Mouse (Mus musculus): ENCODE data around the gene 2200002D01Rik. TPM values are rescaled to one million over a fixed set of nuclear protein-coding genes. Genes with fewer than 3 reads are reported as not detected.

2200002D01Rik gene
- polyA plus RNA-seq, 1 experiment: 72.9 TPM

DNA sequence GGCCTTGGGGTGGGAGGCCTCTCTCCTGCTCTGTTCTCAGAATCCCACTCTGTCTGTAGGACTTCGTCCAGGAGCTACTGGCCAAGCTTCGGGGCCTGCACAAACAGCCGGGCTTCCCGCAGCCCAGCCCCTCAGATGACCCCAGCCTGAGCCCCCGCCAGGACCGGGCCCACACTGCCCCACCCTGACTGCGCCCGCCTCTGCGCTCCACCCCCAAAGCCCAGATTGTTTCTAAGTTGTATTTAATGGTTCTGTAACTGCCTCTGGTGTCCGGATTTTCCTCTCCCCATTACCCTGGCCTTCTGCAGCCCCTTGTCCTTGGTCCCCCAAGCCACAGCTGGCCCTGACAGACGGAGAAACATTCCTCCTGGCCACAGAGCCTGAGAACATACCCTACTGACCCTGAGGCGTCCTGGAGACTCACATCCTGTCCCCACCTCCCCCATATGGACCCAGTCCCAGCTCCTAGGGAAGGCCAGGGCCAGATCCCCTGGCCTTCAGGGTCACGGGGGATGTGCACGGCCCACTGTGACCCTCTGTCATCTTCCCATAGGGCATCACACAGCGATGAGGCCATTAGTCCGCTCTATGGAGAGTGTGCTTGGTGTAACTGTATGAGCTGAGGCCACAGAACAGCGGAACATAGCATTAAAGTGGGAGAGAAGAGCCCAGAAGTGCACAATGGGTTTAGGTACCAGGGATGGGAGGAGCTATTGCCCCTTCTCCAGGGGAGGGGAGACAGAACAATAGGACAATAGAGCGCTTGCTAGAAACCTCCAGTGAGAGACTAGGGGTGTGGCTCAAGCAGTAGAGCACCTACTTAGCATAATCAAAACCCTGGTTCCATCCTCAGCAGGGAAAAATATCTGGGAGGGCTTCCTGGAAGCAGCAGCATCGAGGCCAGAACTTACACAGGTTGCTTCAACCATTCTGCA, 45.1 kb upstream of the 2200002D01Rik start:
- Histone ChIP-seq H3ac (ENCODE audit: control insufficient read depth, insufficient read length, low read depth) (no peak overlapping the region), H3K79me3 (ENCODE audit: low read depth) (no peaks in the 10 kb centered on the region), H3K4me3 (ENCODE audit: insufficient read depth, poor library complexity, severe bottlenecking) (no peak overlapping the region), H3K36me3 (ENCODE audit: control insufficient read depth, insufficient read depth) (no peaks in the 10 kb centered on the region), H3K27me3 (ENCODE audit: control insufficient read depth, insufficient read depth, insufficient read length) (no peaks in the 10 kb centered on the region), H3K79me2 (ENCODE audit: control insufficient read depth, insufficient read depth) (no peaks in the 10 kb centered on the region)
- no peak for TF ChIP-seq FOSL1 (IDR thresholded peaks at IDR 0.05; ENCODE audit: insufficient read depth, low read length, poor library complexity, severe bottlenecking)
- TF ChIP-seq MAX (IDR thresholded peaks at IDR 0.05): no peak
- TF ChIP-seq CEBPB (IDR thresholded peaks at IDR 0.05; ENCODE audit: low read depth): no peak
- no peak for TF ChIP-seq CTCF (IDR thresholded peaks at IDR 0.05; ENCODE audit: control insufficient read depth, insufficient read depth, insufficient read length)
- TF ChIP-seq MYOD1 (IDR thresholded peaks at IDR 0.05; ENCODE audit: control insufficient read depth, insufficient read length, low read depth): no peak
- TF ChIP-seq USF1 (IDR thresholded peaks at IDR 0.05; ENCODE audit: low read depth): no peak
- no peak for TF ChIP-seq MYOG (IDR thresholded peaks at IDR 0.05; ENCODE audit: control insufficient read depth, extremely low read depth, insufficient read length)

DNA sequence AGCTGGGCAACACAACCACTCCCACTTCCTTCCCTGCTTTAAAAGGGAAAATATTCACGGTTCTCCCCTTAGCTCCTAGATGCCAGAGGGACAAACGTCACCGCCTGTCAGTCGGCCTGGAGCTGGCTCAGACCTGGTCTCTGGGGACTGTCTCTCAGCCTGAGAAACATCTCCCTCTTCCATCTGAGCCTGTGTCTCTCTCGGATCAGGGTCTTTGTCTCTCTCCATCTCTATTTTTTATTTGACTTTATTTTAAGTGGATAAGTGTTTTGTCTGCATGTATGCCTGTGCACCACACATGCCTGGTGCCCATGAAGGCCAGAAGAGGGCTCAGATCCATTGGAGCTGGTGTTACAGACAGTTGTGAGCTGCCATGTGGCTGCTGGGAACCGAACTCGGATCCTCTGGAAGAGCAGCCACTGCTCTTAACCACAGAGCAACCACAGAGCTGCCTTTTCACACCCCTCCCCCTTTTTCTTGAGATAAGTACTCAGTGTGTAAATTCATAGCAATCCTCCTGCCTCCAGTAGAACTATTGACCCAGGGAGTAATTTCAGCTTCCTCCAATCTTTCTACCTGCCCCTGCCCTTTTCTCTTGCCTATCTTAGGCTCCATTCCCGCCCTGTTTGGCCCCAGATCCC, 44.3 kb upstream of the 2200002D01Rik start:
- TF ChIP-seq MYOG (IDR thresholded peaks at IDR 0.05; ENCODE audit: control insufficient read depth, extremely low read depth, insufficient read length): no peak
- no peak for TF ChIP-seq MYOD1 (IDR thresholded peaks at IDR 0.05; ENCODE audit: control insufficient read depth, insufficient read length, low read depth)
- no peak for TF ChIP-seq MAX (IDR thresholded peaks at IDR 0.05)
- TF ChIP-seq CTCF (IDR thresholded peaks at IDR 0.05; ENCODE audit: control insufficient read depth, insufficient read depth, insufficient read length): no peak
- no peak for TF ChIP-seq FOSL1 (IDR thresholded peaks at IDR 0.05; ENCODE audit: insufficient read depth, low read length, poor library complexity, severe bottlenecking)
- no peak for TF ChIP-seq CEBPB (IDR thresholded peaks at IDR 0.05; ENCODE audit: low read depth)
- TF ChIP-seq USF1 (IDR thresholded peaks at IDR 0.05; ENCODE audit: low read depth): no peak
- Histone ChIP-seq H3ac (ENCODE audit: control insufficient read depth, insufficient read length, low read depth) (no peak overlapping the region), H3K36me3 (ENCODE audit: control insufficient read depth, insufficient read depth) (no peaks in the 10 kb centered on the region), H3K27me3 (ENCODE audit: control insufficient read depth, insufficient read depth, insufficient read length) (no peaks in the 10 kb centered on the region), H3K79me2 (ENCODE audit: control insufficient read depth, insufficient read depth) (no peaks in the 10 kb centered on the region), H3K4me3 (ENCODE audit: insufficient read depth, poor library complexity, severe bottlenecking) (no peak overlapping the region), H3K79me3 (ENCODE audit: low read depth) (no peaks in the 10 kb centered on the region)

DNA sequence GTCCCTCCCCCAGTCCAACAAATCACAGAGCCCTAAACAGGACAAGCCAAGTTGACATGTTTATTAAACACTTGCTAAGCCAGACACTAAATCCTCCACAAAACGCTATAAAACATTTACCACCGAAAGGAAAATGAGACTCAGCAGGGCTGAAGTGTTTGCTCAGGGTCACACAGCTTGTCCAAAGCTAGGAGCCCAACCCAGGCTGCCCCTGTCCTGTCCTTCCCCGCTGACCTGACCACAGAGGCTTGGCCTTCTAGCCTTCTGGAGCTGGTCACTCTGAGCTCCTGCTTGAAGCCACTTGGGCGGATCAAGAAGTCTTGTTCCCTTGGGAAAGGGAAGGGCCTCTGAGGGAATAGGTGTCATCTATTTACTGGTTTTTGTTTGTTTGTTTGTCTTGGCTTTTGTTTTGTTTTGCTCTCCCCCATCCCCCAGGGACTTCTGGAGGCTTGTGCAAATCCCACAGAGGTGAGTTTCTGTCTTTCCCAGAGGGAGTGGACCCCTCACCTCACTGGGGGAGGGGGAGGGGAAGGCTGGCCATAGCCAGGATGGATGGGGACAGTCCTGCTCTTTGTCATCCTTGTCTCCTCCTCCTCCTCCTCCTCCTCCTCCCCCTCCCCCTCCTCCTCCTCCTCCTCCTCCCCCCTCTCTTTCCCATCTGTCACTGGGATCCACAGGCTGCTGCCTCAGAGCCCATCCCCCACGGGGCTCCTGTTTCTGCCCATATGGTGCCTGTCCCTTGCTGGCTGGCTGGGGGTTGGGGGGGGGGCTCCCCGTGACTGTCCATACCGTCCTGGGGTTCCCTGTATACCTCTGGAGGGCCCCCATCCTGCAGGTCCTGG, 43.6 kb upstream of the 2200002D01Rik start:
- TF ChIP-seq USF1 (IDR thresholded peaks at IDR 0.05; ENCODE audit: low read depth) (no peak), FOSL1 (IDR thresholded peaks at IDR 0.05; ENCODE audit: insufficient read depth, low read length, poor library complexity, severe bottlenecking) (no peak), MAX (IDR thresholded peaks at IDR 0.05) (no peak), CEBPB (IDR thresholded peaks at IDR 0.05; ENCODE audit: low read depth) (no peak), CTCF (IDR thresholded peaks at IDR 0.05; ENCODE audit: control insufficient read depth, insufficient read depth, insufficient read length) (no peak), MYOG (IDR thresholded peaks at IDR 0.05; ENCODE audit: control insufficient read depth, extremely low read depth, insufficient read length) (no peak), MYOD1 (IDR thresholded peaks at IDR 0.05; ENCODE audit: control insufficient read depth, insufficient read length, low read depth) (no peak)
- H3K79me2 ChIP-seq (ENCODE audit: control insufficient read depth, insufficient read depth): no peaks in the 10 kb centered on the region
- H3K4me3 ChIP-seq (ENCODE audit: insufficient read depth, poor library complexity, severe bottlenecking): no peak overlapping the region
- no peak overlapping the region for H3ac ChIP-seq (ENCODE audit: control insufficient read depth, insufficient read length, low read depth)
- no peaks in the 10 kb centered on the region for H3K27me3 ChIP-seq (ENCODE audit: control insufficient read depth, insufficient read depth, insufficient read length)
- no peaks in the 10 kb centered on the region for H3K36me3 ChIP-seq (ENCODE audit: control insufficient read depth, insufficient read depth)
- H3K79me3 ChIP-seq (ENCODE audit: low read depth): no peaks in the 10 kb centered on the region

DNA sequence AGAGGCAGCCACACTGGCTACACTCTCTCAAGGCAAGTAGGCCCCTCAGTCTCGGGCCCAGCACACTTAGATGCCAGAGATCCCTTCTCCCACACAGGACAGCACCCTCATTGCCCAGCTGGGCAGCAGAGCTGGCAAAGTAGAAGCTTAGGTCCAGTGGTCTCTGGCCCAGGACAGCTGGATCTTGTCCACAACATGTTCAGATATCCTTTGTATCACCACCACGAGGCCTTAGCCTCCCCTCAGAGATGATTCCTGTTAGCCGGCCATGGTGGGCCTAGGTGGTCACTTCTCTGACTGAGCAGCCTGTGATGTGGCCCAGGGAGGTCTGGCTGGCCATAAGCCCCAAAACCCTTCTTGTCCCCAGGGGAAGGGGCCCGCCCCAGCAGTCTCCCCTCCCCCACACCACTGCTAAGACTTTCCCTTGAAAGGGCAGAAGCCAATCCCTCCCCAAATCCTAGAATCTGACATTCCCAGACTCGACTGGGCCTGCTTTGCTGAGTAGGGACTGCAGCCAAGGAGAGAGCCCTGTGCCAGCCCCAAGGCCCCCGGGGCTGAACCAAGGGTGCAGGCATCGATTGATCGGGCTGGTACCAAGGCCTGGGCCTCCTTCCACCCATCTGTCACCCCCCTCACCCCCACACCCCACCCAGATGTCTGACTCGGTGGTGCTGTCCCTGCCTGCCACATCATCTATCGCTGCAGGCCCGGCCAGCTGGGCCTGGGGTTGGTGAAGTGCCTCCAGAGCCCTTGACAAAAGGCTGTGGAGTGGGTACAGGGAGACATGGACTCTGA, 42.6 kb upstream of the 2200002D01Rik start:
- Histone ChIP-seq H3K4me3 (ENCODE audit: insufficient read depth, poor library complexity, severe bottlenecking) (no peak overlapping the region), H3K36me3 (ENCODE audit: control insufficient read depth, insufficient read depth) (no peaks in the 10 kb centered on the region), H3K79me3 (ENCODE audit: low read depth) (no peaks in the 10 kb centered on the region), H3ac (ENCODE audit: control insufficient read depth, insufficient read length, low read depth) (no peak overlapping the region), H3K27me3 (ENCODE audit: control insufficient read depth, insufficient read depth, insufficient read length) (no peaks in the 10 kb centered on the region), H3K79me2 (ENCODE audit: control insufficient read depth, insufficient read depth) (no peaks in the 10 kb centered on the region)
- no peak for TF ChIP-seq MYOG (IDR thresholded peaks at IDR 0.05; ENCODE audit: control insufficient read depth, extremely low read depth, insufficient read length)
- TF ChIP-seq USF1 (IDR thresholded peaks at IDR 0.05; ENCODE audit: low read depth): no peak
- no peak for TF ChIP-seq FOSL1 (IDR thresholded peaks at IDR 0.05; ENCODE audit: insufficient read depth, low read length, poor library complexity, severe bottlenecking)
- TF ChIP-seq MYOD1 (IDR thresholded peaks at IDR 0.05; ENCODE audit: control insufficient read depth, insufficient read length, low read depth): no peak
- TF ChIP-seq CEBPB (IDR thresholded peaks at IDR 0.05; ENCODE audit: low read depth): no peak
- TF ChIP-seq CTCF (IDR thresholded peaks at IDR 0.05; ENCODE audit: control insufficient read depth, insufficient read depth, insufficient read length): no peak
- TF ChIP-seq MAX (IDR thresholded peaks at IDR 0.05): no peak
